Mouse (Mus musculus): ENCODE measurements around the gene Icos. TPM values are rescaled to one million over a fixed set of nuclear protein-coding genes. Genes with fewer than 3 reads are reported as not detected.

The Icos gene
- polyA plus RNA-seq, 1 experiment = not detected

DNA sequence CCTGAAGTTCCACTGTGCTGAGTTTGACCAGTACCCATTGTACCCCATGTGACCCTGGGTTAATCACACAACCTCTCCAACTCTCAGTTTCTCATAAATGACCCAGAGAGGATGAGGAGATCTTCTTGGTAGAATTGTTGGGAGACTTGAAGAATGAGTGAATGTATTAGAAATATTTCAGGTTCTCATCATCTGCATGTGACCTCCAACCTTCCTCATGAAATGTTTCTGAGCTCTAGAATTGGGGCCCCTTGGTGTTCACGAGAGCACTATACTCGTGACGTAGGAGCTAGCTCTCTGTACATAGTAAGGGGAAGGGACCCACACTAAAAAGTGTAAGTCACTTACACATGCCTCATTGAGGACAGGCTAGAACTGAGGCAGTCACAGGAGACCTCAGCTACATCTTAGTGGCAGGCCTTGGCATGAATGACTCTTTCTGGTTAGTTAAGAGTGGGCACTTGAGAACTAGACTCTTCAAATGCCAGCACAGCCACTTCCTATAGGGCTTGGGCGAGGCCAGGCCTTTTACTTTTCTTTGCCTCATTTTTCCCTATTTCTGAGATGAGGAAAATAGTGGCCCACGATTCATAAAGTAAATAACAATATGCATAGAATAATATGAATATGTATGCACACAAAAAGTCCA, 2.0 kb upstream of the Icos start:
- H3K27ac ChIP-seq (ENCODE audit: insufficient read depth, low read depth, low read length) = no peak overlapping the region
- TF ChIP-seq POLR2A (IDR thresholded peaks at IDR 0.05; ENCODE audit: insufficient read depth, low read depth, low read length) (no peak), CTCF (IDR thresholded peaks at IDR 0.05; ENCODE audit: insufficient read depth, low read depth, low read length) (no peak)
- 97% methylated on average over 5 of the region's 5 CpGs for WGBS
- no peak overlapping the region for H3K4me3 ChIP-seq (ENCODE audit: insufficient read depth, low read depth, low read length)
- no peaks in the 10 kb centered on the region for H3K4me1 ChIP-seq (ENCODE audit: control insufficient read depth, insufficient read depth, low read length)

- no peak for TF ChIP-seq POLR2A (IDR thresholded peaks at IDR 0.05; ENCODE audit: insufficient read depth, low read depth, low read length)
- TF ChIP-seq CTCF (IDR thresholded peaks at IDR 0.05; ENCODE audit: insufficient read depth, low read depth, low read length) = no peak
- 65% methylated on average over 7 of the region's 7 CpGs for WGBS
- H3K4me3 ChIP-seq (ENCODE audit: insufficient read depth, low read depth, low read length) = no peak overlapping the region
Measured at GRCm38 (mm10) chr1:60979126-60979842, 1.6 kb downstream of the Icos start.

GRCm38 (mm10) chr1:60979843-60980235, 2.1 kb downstream of the Icos start:
- H3K27ac ChIP-seq (ENCODE audit: insufficient read depth, low read depth, low read length) = no peak overlapping the region
- H3K4me1 ChIP-seq (ENCODE audit: control insufficient read depth, insufficient read depth, low read length) = no peaks in the 10 kb centered on the region
- TF ChIP-seq POLR2A (IDR thresholded peaks at IDR 0.05; ENCODE audit: insufficient read depth, low read depth, low read length) = no peak
- no peak for TF ChIP-seq CTCF (IDR thresholded peaks at IDR 0.05; ENCODE audit: insufficient read depth, low read depth, low read length)
- WGBS = 89% methylated on average over 2 of the region's 2 CpGs
- no peak overlapping the region for H3K4me3 ChIP-seq (ENCODE audit: insufficient read depth, low read depth, low read length)

More at GRCm38 (mm10) chr1:60979126-60979842, 1.6 kb downstream of the Icos start:
- Histone ChIP-seq H3K27ac (ENCODE audit: insufficient read depth, low read depth, low read length) (no peak overlapping the region), H3K4me1 (ENCODE audit: control insufficient read depth, insufficient read depth, low read length) (no peaks in the 10 kb centered on the region)

DNA sequence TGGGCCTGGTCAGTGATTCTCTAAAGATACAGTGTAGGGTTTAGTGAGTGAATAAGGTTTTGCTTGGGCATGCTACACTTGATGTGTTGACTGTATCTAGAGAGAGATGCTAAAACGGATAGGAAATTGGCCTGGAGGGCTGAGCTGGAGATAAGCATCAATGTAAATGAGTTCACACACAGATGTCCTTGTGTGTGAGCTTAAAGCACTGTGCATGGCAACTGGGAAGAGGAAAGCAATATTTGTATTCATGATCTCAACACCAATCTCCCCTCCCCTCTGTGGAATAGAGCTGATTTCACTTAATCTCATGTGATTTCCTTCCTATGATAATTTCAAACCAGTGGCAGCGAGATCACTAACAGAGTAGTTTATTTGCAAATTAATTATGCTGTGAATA, 7.3 kb downstream of the Icos start:
- TF ChIP-seq POLR2A (IDR thresholded peaks at IDR 0.05; ENCODE audit: insufficient read depth, low read depth, low read length) = no peak
- no peak for TF ChIP-seq CTCF (IDR thresholded peaks at IDR 0.05; ENCODE audit: insufficient read depth, low read depth, low read length)
- Histone ChIP-seq H3K27ac (ENCODE audit: insufficient read depth, low read depth, low read length) (no peak overlapping the region), H3K4me3 (ENCODE audit: insufficient read depth, low read depth, low read length) (no peak overlapping the region), H3K4me1 (ENCODE audit: control insufficient read depth, insufficient read depth, low read length) (no peaks in the 10 kb centered on the region)
- 73% methylated on average over 2 of the region's 2 CpGs for WGBS

- TF ChIP-seq CTCF (IDR thresholded peaks at IDR 0.05; ENCODE audit: insufficient read depth, low read depth, low read length) (no peak), POLR2A (IDR thresholded peaks at IDR 0.05; ENCODE audit: insufficient read depth, low read depth, low read length) (no peak)
- Histone ChIP-seq H3K27ac (ENCODE audit: insufficient read depth, low read depth, low read length) (no peak overlapping the region), H3K4me3 (ENCODE audit: insufficient read depth, low read depth, low read length) (no peak overlapping the region), H3K4me1 (ENCODE audit: control insufficient read depth, insufficient read depth, low read length) (no peaks in the 10 kb centered on the region)
- WGBS = 84% methylated on average over 5 of the region's 5 CpGs
Measured at GRCm38 (mm10) chr1:60986141-60986540, 8.4 kb downstream of the Icos start.

DNA sequence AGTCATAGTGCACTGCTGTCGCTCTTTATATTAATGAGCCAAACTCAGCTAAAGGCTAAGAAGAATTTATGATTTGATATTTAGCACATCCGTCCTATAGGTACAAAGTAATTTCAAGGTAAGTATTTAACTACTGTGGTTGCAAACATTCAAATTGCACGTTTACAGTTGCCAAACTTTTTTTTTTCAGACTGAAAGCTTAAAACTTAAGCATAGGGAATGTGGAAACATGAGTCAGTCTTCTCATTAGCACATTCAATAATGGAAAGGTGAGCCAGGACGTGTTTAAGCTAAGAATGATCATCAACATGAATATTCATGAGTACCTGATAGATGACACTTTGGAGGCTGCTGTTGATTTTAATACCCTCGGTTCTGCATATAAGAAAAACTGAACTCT, 11.4 kb downstream of the Icos start:
- no peak overlapping the region for H3K4me3 ChIP-seq (ENCODE audit: insufficient read depth, low read depth, low read length)
- TF ChIP-seq CTCF (IDR thresholded peaks at IDR 0.05; ENCODE audit: insufficient read depth, low read depth, low read length) (no peak), POLR2A (IDR thresholded peaks at IDR 0.05; ENCODE audit: insufficient read depth, low read depth, low read length) (no peak)
- 80% methylated on average over 5 of the region's 5 CpGs for WGBS
- no peak overlapping the region for H3K27ac ChIP-seq (ENCODE audit: insufficient read depth, low read depth, low read length)
- H3K4me1 ChIP-seq (ENCODE audit: control insufficient read depth, insufficient read depth, low read length) = no peaks in the 10 kb centered on the region

DNA sequence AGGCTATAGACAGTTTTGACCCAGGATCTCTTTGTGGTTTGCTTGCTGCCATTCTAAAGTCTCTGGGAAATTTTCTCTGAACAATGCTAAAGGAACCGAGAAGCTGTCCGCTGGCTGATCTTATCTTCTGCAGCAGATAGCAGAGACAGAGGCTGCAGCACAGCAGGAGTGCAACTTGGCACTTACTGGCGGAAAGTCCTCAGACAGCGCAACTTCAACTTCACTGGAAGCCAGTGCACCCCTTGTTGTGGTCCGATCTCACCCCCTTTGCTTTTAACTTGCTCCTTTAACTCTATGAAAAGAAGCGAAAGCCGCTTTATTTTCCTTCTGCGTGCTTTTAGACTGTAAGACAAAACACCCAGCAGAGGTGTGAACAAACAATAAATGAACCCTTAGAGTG, 12.6 kb downstream of the Icos start:
- no peak overlapping the region for H3K4me3 ChIP-seq (ENCODE audit: insufficient read depth, low read depth, low read length)
- 47% methylated on average over 8 of the region's 8 CpGs for WGBS
- H3K4me1 ChIP-seq (ENCODE audit: control insufficient read depth, insufficient read depth, low read length) = no peaks in the 10 kb centered on the region
- no peak for TF ChIP-seq CTCF (IDR thresholded peaks at IDR 0.05; ENCODE audit: insufficient read depth, low read depth, low read length)
- no peak for TF ChIP-seq POLR2A (IDR thresholded peaks at IDR 0.05; ENCODE audit: insufficient read depth, low read depth, low read length)
- H3K27ac ChIP-seq (ENCODE audit: insufficient read depth, low read depth, low read length) = no peak overlapping the region

DNA sequence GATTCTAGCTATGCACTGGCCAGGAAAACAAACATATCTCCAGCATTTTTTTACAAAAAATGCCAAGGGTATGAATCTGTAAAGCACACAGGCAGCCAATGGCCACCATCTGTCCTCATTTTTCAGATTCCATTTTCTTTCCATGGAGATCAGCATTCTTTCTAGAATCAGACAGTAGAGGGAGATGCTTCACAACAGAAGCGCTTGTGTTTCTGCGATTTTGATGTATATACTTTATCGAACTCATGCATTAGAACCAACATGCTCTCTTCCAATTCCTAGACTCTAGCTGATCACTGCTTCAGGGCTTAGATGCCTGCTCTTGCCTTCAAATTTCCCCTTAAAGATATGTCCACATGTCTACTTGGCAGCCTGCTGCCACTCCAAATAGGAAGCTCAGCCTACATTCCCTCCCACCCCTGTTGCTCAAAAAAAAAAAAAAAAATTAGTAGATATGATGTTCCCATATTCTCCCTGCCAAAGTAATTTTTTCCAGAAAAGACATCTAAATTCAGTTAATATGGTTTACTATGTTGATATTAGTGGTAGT, 20.4 kb downstream of the Icos start:
- WGBS = 92% methylated on average over 3 of the region's 3 CpGs
- H3K4me1 ChIP-seq (ENCODE audit: control insufficient read depth, insufficient read depth, low read length) = no peaks in the 10 kb centered on the region
- H3K4me3 ChIP-seq (ENCODE audit: insufficient read depth, low read depth, low read length) = no peak overlapping the region
- H3K27ac ChIP-seq (ENCODE audit: insufficient read depth, low read depth, low read length) = no peak overlapping the region
- TF ChIP-seq CTCF (IDR thresholded peaks at IDR 0.05; ENCODE audit: insufficient read depth, low read depth, low read length) (no peak), POLR2A (IDR thresholded peaks at IDR 0.05; ENCODE audit: insufficient read depth, low read depth, low read length) (no peak)

DNA sequence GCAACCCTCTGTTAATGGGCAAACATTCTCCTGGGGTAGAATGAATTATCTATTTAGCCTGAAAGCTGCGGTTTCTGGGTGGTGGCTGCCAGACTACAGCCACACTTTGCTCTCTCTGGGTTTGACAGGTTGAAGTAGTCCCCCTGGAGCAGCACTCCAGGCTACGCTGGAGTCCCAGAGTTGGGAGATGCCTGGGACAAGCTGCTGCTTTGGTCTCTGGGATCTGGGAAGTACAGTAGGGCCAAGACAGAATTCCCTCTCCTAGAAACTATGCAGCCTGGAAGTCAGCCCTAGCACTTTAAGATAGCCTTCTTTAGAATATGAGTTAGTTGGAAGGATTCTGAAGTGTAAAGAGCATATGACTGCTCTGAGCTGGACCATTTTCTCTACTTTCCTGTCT, 21.0 kb downstream of the Icos start:
- Histone ChIP-seq H3K4me3 (ENCODE audit: insufficient read depth, low read depth, low read length) (no peak overlapping the region), H3K27ac (ENCODE audit: insufficient read depth, low read depth, low read length) (no peak overlapping the region), H3K4me1 (ENCODE audit: control insufficient read depth, insufficient read depth, low read length) (no peaks in the 10 kb centered on the region)
- 38% methylated on average over 2 of the region's 2 CpGs for WGBS
- TF ChIP-seq CTCF (IDR thresholded peaks at IDR 0.05; ENCODE audit: insufficient read depth, low read depth, low read length) (no peak), POLR2A (IDR thresholded peaks at IDR 0.05; ENCODE audit: insufficient read depth, low read depth, low read length) (no peak)

All from olfactory bulb, adult 2 months (tissue).